Mouse (Mus musculus): ENCODE data around the gene Cirbp. TPM values are rescaled to one million over a fixed set of nuclear protein-coding genes. Genes with fewer than 3 reads are reported as not detected.

The Cirbp gene
- polyA plus RNA-seq, 2 experiments = 10.1 to 19.8 TPM

DNA sequence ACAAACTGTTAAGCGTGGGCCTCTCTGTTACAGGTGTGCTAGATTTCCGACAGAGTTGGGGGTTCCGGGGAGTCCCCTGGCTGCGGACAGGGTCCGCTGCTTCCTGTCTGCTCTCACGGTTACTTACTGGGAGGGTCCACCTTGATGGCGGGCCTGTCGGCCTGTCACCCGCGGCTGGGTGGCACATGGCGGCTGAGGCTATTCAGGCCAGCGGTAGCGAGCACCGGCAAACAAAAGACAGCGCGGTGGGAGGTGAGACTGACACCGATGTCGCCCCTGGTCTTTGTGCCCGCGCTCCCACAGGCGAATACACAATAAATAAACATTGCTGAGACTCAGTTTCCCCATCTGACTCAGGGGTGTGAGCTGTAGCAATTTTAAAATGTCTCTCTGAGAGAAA is 24.2 kb downstream of the Cirbp start:
- TF ChIP-seq CTCF (IDR thresholded peaks at IDR 0.05; ENCODE audit: low read depth) (no peak), EP300 (IDR thresholded peaks at IDR 0.05; ENCODE audit: low read depth) (no peak)
- Histone ChIP-seq H3K27me3 (ENCODE audit: control insufficient read depth, insufficient read depth, low read length) (peaks cover 67% of the 10 kb centered on the region), H3K27ac (no peak overlapping the region), H3K4me2 (ENCODE audit: low read depth) (peak overlapping the region; percentile 54), H3K4me3 (ENCODE audit: insufficient read depth in 1 of 2, low read depth in 2 of 2, low read length in 2 of 2) (peak overlapping the region in 1 of 2 experiments; percentile 33; a peak in 2 of 4 replicates), H3K36me3 (replicated peaks; ENCODE audit: control insufficient read depth, insufficient read depth, low read depth) (no peaks in the 10 kb centered on the region), H3K9ac (replicated peaks) (no peak overlapping the region), H3K4me1 (replicated peaks; ENCODE audit: control insufficient read depth in 2 of 2, insufficient read depth in 2 of 2, low read length in 1 of 2) (peaks cover 0 to 2% of the 10 kb centered on the region in 2 experiments; a peak in 1 of 4 replicates), H3K9me3 (ENCODE audit: control insufficient read depth, low read length) (no peaks in the 10 kb centered on the region)
- DNase-seq (ENCODE audit: low read depth in 3 of 3, low spot score in 3 of 3) (no peak), ATAC-seq (ENCODE audit: insufficient read depth) (no peak)
- 4% methylated on average over 21 of the region's 21 CpGs for WGBS (ENCODE audit: insufficient replicate concordance)

DNA sequence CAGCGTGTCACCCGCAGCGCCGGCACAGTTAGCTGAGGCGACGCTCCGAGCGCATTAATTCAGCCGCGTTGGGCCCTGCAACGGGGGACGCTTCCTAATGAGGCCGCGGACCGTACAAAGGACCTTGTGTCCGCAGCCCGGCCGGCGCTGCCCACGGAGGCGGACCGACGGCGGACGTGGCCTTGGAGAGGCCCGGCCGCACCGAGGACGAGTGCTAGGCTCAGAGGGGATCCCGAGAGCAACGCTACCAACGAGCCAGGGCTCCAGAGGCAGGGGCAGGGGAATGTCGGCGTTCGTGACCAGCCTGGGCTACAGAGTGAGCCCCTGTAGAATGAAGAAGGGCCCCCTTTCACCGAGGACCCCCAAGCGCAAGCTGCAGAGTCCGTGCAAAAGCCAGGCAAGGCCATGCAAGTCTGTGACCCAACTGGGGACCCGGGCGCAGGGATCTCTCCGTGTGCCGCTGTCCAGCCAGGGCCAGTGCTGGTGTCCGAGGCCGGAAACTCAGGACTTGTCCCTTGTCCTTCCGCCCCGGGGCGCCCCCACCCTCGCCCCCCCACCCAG is 24.8 kb downstream of the Cirbp start:
- no peaks in the 10 kb centered on the region for H3K9me3 ChIP-seq (ENCODE audit: control insufficient read depth, low read length)
- H3K4me3 ChIP-seq (ENCODE audit: insufficient read depth in 1 of 2, low read depth in 2 of 2, low read length in 2 of 2) = peak overlapping the region in 1 of 2 experiments; percentile 33; a peak in 2 of 4 replicates
- DNase-seq (ENCODE audit: low read depth in 3 of 3, low spot score in 3 of 3) (no peak), ATAC-seq (ENCODE audit: insufficient read depth) (no peak)
- under 1% methylated on average over 48 of the region's 48 CpGs for WGBS (ENCODE audit: insufficient replicate concordance)
- H3K27ac ChIP-seq = no peak overlapping the region
- peaks cover 0 to 2% of the 10 kb centered on the region in 2 experiments; a peak in 1 of 4 replicates for H3K4me1 ChIP-seq (replicated peaks; ENCODE audit: control insufficient read depth in 2 of 2, insufficient read depth in 2 of 2, low read length in 1 of 2)
- H3K36me3 ChIP-seq (replicated peaks; ENCODE audit: control insufficient read depth, insufficient read depth, low read depth) = no peaks in the 10 kb centered on the region
- TF ChIP-seq EP300 (IDR thresholded peaks at IDR 0.05; ENCODE audit: low read depth) (no peak), CTCF (IDR thresholded peaks at IDR 0.05; ENCODE audit: low read depth) (no peak)
- H3K4me2 ChIP-seq (ENCODE audit: low read depth) = peak overlapping the region; percentile 54
- H3K9ac ChIP-seq (replicated peaks) = no peak overlapping the region
- peaks cover 66% of the 10 kb centered on the region for H3K27me3 ChIP-seq (ENCODE audit: control insufficient read depth, insufficient read depth, low read length)

DNA sequence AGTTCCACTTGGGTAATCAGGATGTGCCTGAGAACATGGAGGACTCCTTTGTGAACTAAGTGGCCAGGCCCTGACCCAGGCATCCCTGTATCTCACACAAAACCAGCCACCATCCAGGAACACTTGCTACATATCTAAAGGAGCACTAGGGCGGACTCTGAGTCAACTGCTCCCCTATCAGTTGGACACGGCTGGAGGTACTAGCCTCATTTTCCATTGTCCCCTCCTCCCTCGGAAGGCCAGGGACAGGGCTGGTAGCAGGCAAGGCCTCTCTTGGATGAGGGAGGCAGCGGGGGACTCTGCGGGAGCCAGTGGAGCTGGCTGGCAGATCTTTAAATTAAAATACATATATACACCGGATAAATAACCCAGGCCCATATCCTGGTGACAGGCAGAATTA is 28.2 kb downstream of the Cirbp start:
- Histone ChIP-seq H3K4me3 (ENCODE audit: insufficient read depth in 1 of 2, low read depth in 2 of 2, low read length in 2 of 2) (no peak overlapping the region), H3K36me3 (replicated peaks; ENCODE audit: control insufficient read depth, insufficient read depth, low read depth) (no peaks in the 10 kb centered on the region), H3K9ac (replicated peaks) (no peak overlapping the region; the same call in 1 of the 2 replicates), H3K9me3 (ENCODE audit: control insufficient read depth, low read length) (no peaks in the 10 kb centered on the region), H3K4me2 (ENCODE audit: low read depth) (no peak overlapping the region), H3K27me3 (ENCODE audit: control insufficient read depth, insufficient read depth, low read length) (peaks cover 36% of the 10 kb centered on the region), H3K27ac (no peak overlapping the region), H3K4me1 (replicated peaks; ENCODE audit: control insufficient read depth in 2 of 2, insufficient read depth in 2 of 2, low read length in 1 of 2) (peaks cover 0 to 2% of the 10 kb centered on the region in 2 experiments; a peak in 1 of 4 replicates)
- TF ChIP-seq CTCF (IDR thresholded peaks at IDR 0.05; ENCODE audit: low read depth) = no peak
- WGBS (ENCODE audit: insufficient replicate concordance) = 58% methylated on average over 6 of the region's 6 CpGs
- peak; percentile 47; the same call in 1 of the 2 replicates for ATAC-seq (ENCODE audit: insufficient read depth)
- DNase-seq (ENCODE audit: low read depth in 3 of 3, low spot score in 3 of 3) = no peak

DNA sequence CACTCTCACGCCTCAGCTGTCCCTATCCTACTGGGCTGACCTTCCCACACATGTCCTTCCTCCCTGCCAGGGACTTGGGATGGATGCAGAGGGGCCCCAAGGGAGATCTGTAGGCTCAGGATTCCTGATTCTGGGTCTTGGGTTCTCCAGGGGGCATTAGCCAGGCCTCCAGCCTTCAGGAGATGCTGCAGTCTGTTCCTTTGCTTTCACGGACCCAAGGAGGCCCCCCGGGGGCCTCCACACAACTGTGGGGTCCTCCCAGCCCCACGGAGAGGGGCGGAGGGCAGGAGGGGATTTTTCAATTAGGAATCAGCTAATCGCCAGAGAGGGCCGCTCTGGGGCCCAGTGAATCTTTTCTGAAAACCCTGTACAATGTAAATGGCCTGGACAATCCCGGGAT is 28.7 kb downstream of the Cirbp start:
- Histone ChIP-seq H3K4me1 (replicated peaks; ENCODE audit: control insufficient read depth in 2 of 2, insufficient read depth in 2 of 2, low read length in 1 of 2) (peaks cover 0 to 2% of the 10 kb centered on the region in 2 experiments; a peak in 1 of 4 replicates), H3K27me3 (ENCODE audit: control insufficient read depth, insufficient read depth, low read length) (peaks cover 32% of the 10 kb centered on the region), H3K36me3 (replicated peaks; ENCODE audit: control insufficient read depth, insufficient read depth, low read depth) (no peaks in the 10 kb centered on the region), H3K4me3 (ENCODE audit: insufficient read depth in 1 of 2, low read depth in 2 of 2, low read length in 2 of 2) (no peak overlapping the region), H3K9me3 (ENCODE audit: control insufficient read depth, low read length) (no peaks in the 10 kb centered on the region), H3K27ac (no peak overlapping the region), H3K4me2 (ENCODE audit: low read depth) (no peak overlapping the region), H3K9ac (replicated peaks) (no peak overlapping the region)
- 63% methylated on average over 8 of the region's 8 CpGs for WGBS (ENCODE audit: insufficient replicate concordance)
- no peak for ATAC-seq (ENCODE audit: insufficient read depth)
- no peak for DNase-seq (ENCODE audit: low read depth in 3 of 3, low spot score in 3 of 3)
- no peak for TF ChIP-seq CTCF (IDR thresholded peaks at IDR 0.05; ENCODE audit: low read depth)
- TF ChIP-seq EP300 (IDR thresholded peaks at IDR 0.05; ENCODE audit: low read depth) = no peak

DNA sequence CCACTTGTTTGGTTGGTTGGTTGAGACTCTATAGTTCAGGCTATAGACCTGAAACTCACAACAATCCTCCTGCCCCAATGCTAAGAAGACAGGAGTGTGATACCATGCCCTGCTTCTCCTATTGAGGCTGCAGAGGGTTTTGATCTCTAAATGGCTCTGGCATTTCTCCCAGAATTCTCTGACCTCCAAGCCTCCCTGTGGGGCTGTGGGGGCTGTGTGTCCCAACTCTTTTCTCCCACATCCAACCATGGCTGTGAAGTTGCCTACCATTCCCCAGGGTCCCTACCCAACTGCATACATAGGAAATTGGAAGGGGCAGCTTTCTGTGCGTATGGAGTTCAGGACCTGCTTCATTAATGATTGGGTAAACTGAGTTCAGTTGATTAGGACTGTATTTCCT is 30.4 kb downstream of the Cirbp start:
- no peak overlapping the region for H3K4me3 ChIP-seq (ENCODE audit: insufficient read depth in 1 of 2, low read depth in 2 of 2, low read length in 2 of 2)
- no peak for ATAC-seq (ENCODE audit: insufficient read depth)
- peaks cover 0 to 2% of the 10 kb centered on the region in 2 experiments; a peak in 1 of 4 replicates for H3K4me1 ChIP-seq (replicated peaks; ENCODE audit: control insufficient read depth in 2 of 2, insufficient read depth in 2 of 2, low read length in 1 of 2)
- H3K27ac ChIP-seq = no peak overlapping the region
- H3K4me2 ChIP-seq (ENCODE audit: low read depth) = no peak overlapping the region
- peaks cover 14% of the 10 kb centered on the region for H3K27me3 ChIP-seq (ENCODE audit: control insufficient read depth, insufficient read depth, low read length)
- H3K36me3 ChIP-seq (replicated peaks; ENCODE audit: control insufficient read depth, insufficient read depth, low read depth) = no peaks in the 10 kb centered on the region
- TF ChIP-seq EP300 (IDR thresholded peaks at IDR 0.05; ENCODE audit: low read depth) (no peak), CTCF (IDR thresholded peaks at IDR 0.05; ENCODE audit: low read depth) (no peak)
- WGBS (ENCODE audit: insufficient replicate concordance) = 60% methylated on average over 1 of the region's 1 CpGs
- H3K9me3 ChIP-seq (ENCODE audit: control insufficient read depth, low read length) = no peaks in the 10 kb centered on the region
- no peak for DNase-seq (ENCODE audit: low read depth in 3 of 3, low spot score in 3 of 3)
- H3K9ac ChIP-seq (replicated peaks) = no peak overlapping the region

Data from liver, embryonic 14.5 days (tissue).